Mouse (Mus musculus): ENCODE data around the gene Arl16. TPM values are rescaled to one million over a fixed set of nuclear protein-coding genes. Genes with fewer than 3 reads are reported as not detected.
A peak's percentile ranks its signal among the peaks of the same experiment; 100 is the strongest.

Arl16 gene
- polyA plus RNA-seq, 1 experiment: 24.0 TPM

- Histone ChIP-seq H3K4me1 (ENCODE audit: control insufficient read depth, insufficient read depth, low read length) (no peaks in the 10 kb centered on the region), H3K27ac (ENCODE audit: insufficient read depth, low read length) (no peak overlapping the region), H3K4me3 (ENCODE audit: insufficient read depth, low read length) (peak overlapping the region; percentile 56)
- TF ChIP-seq CTCF (IDR thresholded peaks at IDR 0.05; ENCODE audit: borderline replicate concordance, insufficient read depth, low read length): no peak
- no peak for TF ChIP-seq POLR2A (IDR thresholded peaks at IDR 0.05; ENCODE audit: low read depth, low read length)
These were observed 25.4 kb upstream of the Arl16 start for GRCm38 (mm10) chr11:120492878-120493203.

- peak overlapping the region; percentile 56 for H3K4me3 ChIP-seq (ENCODE audit: insufficient read depth, low read length)
- no peak overlapping the region for H3K27ac ChIP-seq (ENCODE audit: insufficient read depth, low read length)
- no peak for TF ChIP-seq CTCF (IDR thresholded peaks at IDR 0.05; ENCODE audit: borderline replicate concordance, insufficient read depth, low read length)
- no peak for TF ChIP-seq POLR2A (IDR thresholded peaks at IDR 0.05; ENCODE audit: low read depth, low read length)
- no peaks in the 10 kb centered on the region for H3K4me1 ChIP-seq (ENCODE audit: control insufficient read depth, insufficient read depth, low read length)
These were observed 24.8 kb upstream of the Arl16 start for GRCm38 (mm10) chr11:120492024-120492877.

- peak; percentile 70 for TF ChIP-seq POLR2A (IDR thresholded peaks at IDR 0.05; ENCODE audit: low read depth, low read length)
- no peak for TF ChIP-seq CTCF (IDR thresholded peaks at IDR 0.05; ENCODE audit: borderline replicate concordance, insufficient read depth, low read length)
- H3K4me1 ChIP-seq (ENCODE audit: control insufficient read depth, insufficient read depth, low read length): no peaks in the 10 kb centered on the region
- no peak within 1 kb of the TSS for H3K27ac ChIP-seq (ENCODE audit: insufficient read depth, low read length)
- H3K4me3 ChIP-seq (ENCODE audit: insufficient read depth, low read length): peak within 1 kb of the TSS; percentile 56
These were observed 24.1 kb upstream of the Arl16 start, which contains the start of gene Slc25a10 for GRCm38 (mm10) chr11:120491317-120492023. Gene Slc25a10 (plus strand): TSS chr11:120491840.

GRCm38 (mm10) chr11:120490291-120491046 lies 23.1 kb upstream of the Arl16 start:
- Histone ChIP-seq H3K4me1 (ENCODE audit: control insufficient read depth, insufficient read depth, low read length) (no peaks in the 10 kb centered on the region; the same call in 1 of the 2 replicates), H3K4me3 (ENCODE audit: insufficient read depth, low read length) (no peak overlapping the region), H3K27ac (ENCODE audit: insufficient read depth, low read length) (no peak overlapping the region)
- TF ChIP-seq CTCF (IDR thresholded peaks at IDR 0.05; ENCODE audit: borderline replicate concordance, insufficient read depth, low read length) (no peak), POLR2A (IDR thresholded peaks at IDR 0.05; ENCODE audit: low read depth, low read length) (no peak)

- no peak overlapping the region for H3K27ac ChIP-seq (ENCODE audit: insufficient read depth, low read length)
- H3K4me1 ChIP-seq (ENCODE audit: control insufficient read depth, insufficient read depth, low read length): no peaks in the 10 kb centered on the region; the same call in 1 of the 2 replicates
- TF ChIP-seq CTCF (IDR thresholded peaks at IDR 0.05; ENCODE audit: borderline replicate concordance, insufficient read depth, low read length) (peak; percentile 60; the same call in 1 of the 2 replicates), POLR2A (IDR thresholded peaks at IDR 0.05; ENCODE audit: low read depth, low read length) (no peak)
- H3K4me3 ChIP-seq (ENCODE audit: insufficient read depth, low read length): no peak overlapping the region
These were observed 21.8 kb upstream of the Arl16 start for GRCm38 (mm10) chr11:120489054-120489761.

- H3K4me1 ChIP-seq (ENCODE audit: control insufficient read depth, insufficient read depth, low read length): no peaks in the 10 kb centered on the region; the same call in 1 of the 2 replicates
These were observed 21.1 kb upstream of the Arl16 start for GRCm38 (mm10) chr11:120488516-120488915.

GRCm38 (mm10) chr11:120485251-120485650 lies 17.8 kb upstream of the Arl16 start:
- TF ChIP-seq CTCF (IDR thresholded peaks at IDR 0.05; ENCODE audit: borderline replicate concordance, insufficient read depth, low read length): no peak
- TF ChIP-seq POLR2A (IDR thresholded peaks at IDR 0.05; ENCODE audit: low read depth, low read length): no peak
- H3K4me3 ChIP-seq (ENCODE audit: insufficient read depth, low read length): peak overlapping the region; percentile 81
- no peak overlapping the region for H3K27ac ChIP-seq (ENCODE audit: insufficient read depth, low read length)
- H3K4me1 ChIP-seq (ENCODE audit: control insufficient read depth, insufficient read depth, low read length): no peaks in the 10 kb centered on the region; the same call in 1 of the 2 replicates

More at GRCm38 (mm10) chr11:120488516-120488915, 21.1 kb upstream of the Arl16 start:
- H3K4me3 ChIP-seq (ENCODE audit: insufficient read depth, low read length): no peak overlapping the region
- H3K27ac ChIP-seq (ENCODE audit: insufficient read depth, low read length): no peak overlapping the region
- no peak for TF ChIP-seq CTCF (IDR thresholded peaks at IDR 0.05; ENCODE audit: borderline replicate concordance, insufficient read depth, low read length)
- no peak for TF ChIP-seq POLR2A (IDR thresholded peaks at IDR 0.05; ENCODE audit: low read depth, low read length)

GRCm38 (mm10) chr11:120484265-120484981 lies 17.0 kb upstream of the Arl16 start, which contains the start of gene Mrpl12:
Gene Mrpl12 (plus strand): TSS chr11:120484613.
- H3K27ac ChIP-seq (ENCODE audit: insufficient read depth, low read length): peak within 1 kb of the TSS; percentile 18; the same call in 1 of the 2 replicates
- H3K4me3 ChIP-seq (ENCODE audit: insufficient read depth, low read length): peak within 1 kb of the TSS; percentile 81
- no peaks in the 10 kb centered on the region; the same call in 1 of the 2 replicates for H3K4me1 ChIP-seq (ENCODE audit: control insufficient read depth, insufficient read depth, low read length)
- TF ChIP-seq POLR2A (IDR thresholded peaks at IDR 0.05; ENCODE audit: low read depth, low read length) (peak; percentile 80), CTCF (IDR thresholded peaks at IDR 0.05; ENCODE audit: borderline replicate concordance, insufficient read depth, low read length) (no peak)

Data from embryonic fibroblast, embryonic 13.5 days (primary cell).